ENCODE assay signal across 8 mouse cellular contexts in the genomic region with DNA sequence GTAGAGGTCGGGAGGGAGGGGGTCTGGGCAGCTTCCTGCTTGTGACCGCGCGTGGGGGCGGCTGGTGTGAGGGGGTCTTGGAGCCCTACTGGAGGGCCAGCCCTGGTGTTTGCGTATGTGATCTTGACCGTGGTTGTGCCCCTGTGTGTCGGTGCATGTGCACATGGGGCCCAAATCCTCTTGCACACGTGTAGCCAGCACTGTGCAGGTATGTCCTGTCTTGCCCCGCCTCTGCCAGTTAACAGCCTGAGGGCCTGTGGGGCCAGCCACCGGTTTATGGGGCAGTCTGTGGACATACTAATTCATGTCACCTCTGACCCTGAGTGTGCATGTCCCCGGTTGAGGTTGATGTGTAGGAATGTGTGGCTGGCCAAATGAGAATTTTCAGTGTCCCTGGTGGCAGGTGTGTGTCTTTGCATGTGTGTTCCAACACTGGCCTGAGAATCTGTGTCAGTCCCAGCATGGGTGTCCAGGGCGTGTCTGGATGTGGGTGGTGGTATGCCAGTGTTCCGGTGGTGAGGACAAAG. TPM values are rescaled to one million over a fixed set of nuclear protein-coding genes. Genes with fewer than 3 reads are reported as not detected.
DNase-seq lines count a peak whose midpoint lies in the region; ATAC-seq and TF ChIP-seq lines count a peak whose summit lies in the region.

No protein-coding gene starts in this region.

- ATAC-seq in lung, postnatal 0 days = peak; percentile 22; the same call in 1 of the 2 replicates
- no peak for ATAC-seq in forebrain, embryonic 11.5 days (replicated peaks; ENCODE audit: low FRiP score)
- peak; percentile 8 for ATAC-seq in kidney, embryonic 15.5 days (replicated peaks; ENCODE audit: low FRiP score)
- ATAC-seq in midbrain, embryonic 16.5 days = peak; percentile 16

- peak overlapping the region; percentile 100 for H3K4me2 ChIP-seq in lung, postnatal 0 days (replicated peaks; ENCODE audit: low read depth, low read length)
- H3K4me2 ChIP-seq in forebrain, embryonic 11.5 days (ENCODE audit: low read depth, low read length, severe bottlenecking) = peak overlapping the region; percentile 99
- peak overlapping the region; percentile 99 for H3K4me2 ChIP-seq in kidney, embryonic 15.5 days
- H3K4me2 ChIP-seq in midbrain, embryonic 16.5 days (ENCODE audit: low read length) = peak overlapping the region; percentile 91

- 9% methylated on average over 14 of the region's 14 CpGs for WGBS in lung, postnatal 0 days
- 12% methylated on average over 14 of the region's 14 CpGs for WGBS in forebrain, embryonic 11.5 days
- 11% methylated on average over 9 of the region's 14 CpGs for WGBS in kidney, embryonic 15.5 days
- 5% methylated on average over 13 of the region's 14 CpGs for WGBS in midbrain, embryonic 16.5 days

- peak; percentile 43 for DNase-seq in lung, postnatal 0 days (ENCODE audit: low spot score)
- no peak for DNase-seq in lung, postnatal 10 days
- DNase-seq in ZHBTc4 (ENCODE audit: low read depth, low spot score) = peak; percentile 79
- no peak for DNase-seq in forebrain, embryonic 11.5 days (ENCODE audit: low spot score)
- no peak for DNase-seq in urinary bladder, postnatal 25 days (ENCODE audit: low spot score)
- no peak for DNase-seq in left cerebral cortex, adult 11 months (ENCODE audit: low spot score)

- no peaks in the 10 kb centered on the region for H3K9me3 ChIP-seq in lung, postnatal 0 days (ENCODE audit: low read length)
- no peaks in the 10 kb centered on the region for H3K9me3 ChIP-seq in forebrain, embryonic 11.5 days (ENCODE audit: control insufficient read depth, low read length)
- H3K9me3 ChIP-seq in kidney, embryonic 15.5 days (replicated peaks) = no peaks in the 10 kb centered on the region
- no peaks in the 10 kb centered on the region for H3K9me3 ChIP-seq in midbrain, embryonic 16.5 days (replicated peaks; ENCODE audit: control insufficient read depth, low read length, poor library complexity, severe bottlenecking)

- no peaks in the 10 kb centered on the region for H3K27me3 ChIP-seq in lung, postnatal 0 days (replicated peaks; ENCODE audit: insufficient read depth, low read length)
- no peaks in the 10 kb centered on the region for H3K27me3 ChIP-seq in forebrain, embryonic 11.5 days (ENCODE audit: control insufficient read depth, insufficient read depth, low read length)
- no peaks in the 10 kb centered on the region for H3K27me3 ChIP-seq in kidney, embryonic 15.5 days
- H3K27me3 ChIP-seq in midbrain, embryonic 16.5 days (ENCODE audit: control insufficient read depth, insufficient read depth, low read depth, low read length) = no peaks in the 10 kb centered on the region

- peak; percentile 59 for TF ChIP-seq CTCF in lung, postnatal 0 days (IDR thresholded peaks at IDR 0.05)

- H3K4me3 ChIP-seq in lung, postnatal 0 days (ENCODE audit: low read depth, low read length) = peak overlapping the region; percentile 67
- peak overlapping the region; percentile 77 for H3K4me3 ChIP-seq in forebrain, embryonic 11.5 days (ENCODE audit: low read depth, low read length)
- H3K4me3 ChIP-seq in kidney, embryonic 15.5 days (replicated peaks) = peak overlapping the region; percentile 77
- peak overlapping the region; percentile 78 for H3K4me3 ChIP-seq in midbrain, embryonic 16.5 days (ENCODE audit: low read depth, low read length)

- H3K9ac ChIP-seq in lung, postnatal 0 days (replicated peaks; ENCODE audit: low read depth) = no peak overlapping the region
- H3K9ac ChIP-seq in forebrain, embryonic 11.5 days (ENCODE audit: low read length) = peak overlapping the region; percentile 84
- H3K9ac ChIP-seq in kidney, embryonic 15.5 days = peak overlapping the region; percentile 72
- H3K9ac ChIP-seq in midbrain, embryonic 16.5 days (ENCODE audit: low read depth, low read length) = peak overlapping the region; percentile 85

- no peak for TF ChIP-seq EP300 in lung, postnatal 0 days (IDR thresholded peaks at IDR 0.05)

- H3K36me3 ChIP-seq in lung, postnatal 0 days (ENCODE audit: insufficient read depth, low read length) = no peaks in the 10 kb centered on the region
- no peaks in the 10 kb centered on the region for H3K36me3 ChIP-seq in forebrain, embryonic 11.5 days (ENCODE audit: control insufficient read depth, insufficient read depth, low read length)
- peaks cover 4% of the 10 kb centered on the region; the same call in 1 of the 2 replicates for H3K36me3 ChIP-seq in kidney, embryonic 15.5 days
- no peaks in the 10 kb centered on the region for H3K36me3 ChIP-seq in midbrain, embryonic 16.5 days (ENCODE audit: control insufficient read depth, insufficient read depth, low read length)

- no peak overlapping the region for H3K27ac ChIP-seq in lung, postnatal 0 days (ENCODE audit: low read length)
- H3K27ac ChIP-seq in forebrain, embryonic 11.5 days (ENCODE audit: low read depth, low read length) = peak overlapping the region; percentile 79
- H3K27ac ChIP-seq in kidney, embryonic 15.5 days = peak overlapping the region; percentile 82
- H3K27ac ChIP-seq in midbrain, embryonic 16.5 days (ENCODE audit: low read length) = peak overlapping the region; percentile 93

- peaks cover 15% of the 10 kb centered on the region; the same call in 1 of the 2 replicates for H3K4me1 ChIP-seq in lung, postnatal 0 days (ENCODE audit: insufficient read depth, low read depth, low read length)
- H3K4me1 ChIP-seq in forebrain, embryonic 11.5 days (replicated peaks; ENCODE audit: control insufficient read depth, insufficient read depth, low read length) = peaks cover 57% of the 10 kb centered on the region
- peaks cover 86% of the 10 kb centered on the region for H3K4me1 ChIP-seq in kidney, embryonic 15.5 days
- peaks cover 74% of the 10 kb centered on the region for H3K4me1 ChIP-seq in midbrain, embryonic 16.5 days (ENCODE audit: control insufficient read depth, insufficient read depth, low read length)

RNA-seq across cellular contexts. Expression of a gene that starts 8.1 kb away (rescaled TPM):
- polyA plus RNA-seq in lung, postnatal 0 days (2015; fragmentation: Nextera tagmentation; extraction: Ambion mirVana) = 1.0 and 1.4 TPM in 2 replicates
- 3.2 and 4.2 TPM in 2 replicates for polyA plus RNA-seq in forebrain, embryonic 11.5 days (2014; fragmentation: Nextera tagmentation; extraction: Ambion mirVana)
- polyA plus RNA-seq in kidney, embryonic 15.5 days (2015; fragmentation: Nextera tagmentation; extraction: Ambion mirVana) = 1.9 and 2.0 TPM in 2 replicates
- polyA plus RNA-seq in midbrain, embryonic 16.5 days (2015; fragmentation: Nextera tagmentation; extraction: Ambion mirVana) = 4.3 and 4.6 TPM in 2 replicates

RNA-seq across cellular contexts. Expression of a gene that starts 9.7 kb away (rescaled TPM):
- polyA plus RNA-seq in lung, postnatal 0 days (2015; fragmentation: Nextera tagmentation; extraction: Ambion mirVana) = 179 and 180 TPM in 2 replicates
- polyA plus RNA-seq in forebrain, embryonic 11.5 days (2014; fragmentation: Nextera tagmentation; extraction: Ambion mirVana) = 141 and 154 TPM in 2 replicates
- 192 and 203 TPM in 2 replicates for polyA plus RNA-seq in kidney, embryonic 15.5 days (2015; fragmentation: Nextera tagmentation; extraction: Ambion mirVana)
- 130 TPM in 2 replicates for polyA plus RNA-seq in midbrain, embryonic 16.5 days (2015; fragmentation: Nextera tagmentation; extraction: Ambion mirVana)

RNA-seq across cellular contexts. Expression of a gene that starts 16.3 kb away (rescaled TPM):
- 15.2 and 16.2 TPM in 2 replicates for polyA plus RNA-seq in lung, postnatal 0 days (2015; fragmentation: Nextera tagmentation; extraction: Ambion mirVana)
- 4.5 and 4.9 TPM in 2 replicates for polyA plus RNA-seq in forebrain, embryonic 11.5 days (2014; fragmentation: Nextera tagmentation; extraction: Ambion mirVana)
- 7.0 and 8.7 TPM in 2 replicates for polyA plus RNA-seq in kidney, embryonic 15.5 days (2015; fragmentation: Nextera tagmentation; extraction: Ambion mirVana)
- 24.5 and 28.0 TPM in 2 replicates for polyA plus RNA-seq in midbrain, embryonic 16.5 days (2015; fragmentation: Nextera tagmentation; extraction: Ambion mirVana)

RNA-seq across cellular contexts. Expression of a gene that starts 23.9 kb away (rescaled TPM):
- polyA plus RNA-seq in lung, postnatal 0 days (2015; fragmentation: Nextera tagmentation; extraction: Ambion mirVana) = 9.3 and 9.9 TPM in 2 replicates
- polyA plus RNA-seq in forebrain, embryonic 11.5 days (2014; fragmentation: Nextera tagmentation; extraction: Ambion mirVana) = 13.7 and 13.9 TPM in 2 replicates
- 18.4 and 20.0 TPM in 2 replicates for polyA plus RNA-seq in kidney, embryonic 15.5 days (2015; fragmentation: Nextera tagmentation; extraction: Ambion mirVana)
- polyA plus RNA-seq in midbrain, embryonic 16.5 days (2015; fragmentation: Nextera tagmentation; extraction: Ambion mirVana) = 13.8 and 15.9 TPM in 2 replicates

RNA-seq across cellular contexts. Expression of a gene that starts 32.2 kb away (rescaled TPM):
- 0.35 and 0.44 TPM in 2 replicates for polyA plus RNA-seq in lung, postnatal 0 days (2015; fragmentation: Nextera tagmentation; extraction: Ambion mirVana)
- polyA plus RNA-seq in forebrain, embryonic 11.5 days (2014; fragmentation: Nextera tagmentation; extraction: Ambion mirVana) = 11.1 and 11.3 TPM in 2 replicates
- polyA plus RNA-seq in kidney, embryonic 15.5 days (2015; fragmentation: Nextera tagmentation; extraction: Ambion mirVana) = 9.0 and 9.3 TPM in 2 replicates
- polyA plus RNA-seq in midbrain, embryonic 16.5 days (2015; fragmentation: Nextera tagmentation; extraction: Ambion mirVana) = 2.3 and 3.3 TPM in 2 replicates

Comparison
In these comparisons a context has a peak if more than half of its experiments do, and no peak if none do; other contexts are left out.
1. DNase-seq: peak in lung, postnatal 0 days (single experiment) and ZHBTc4 (single experiment); none in lung, postnatal 10 days (single experiment), forebrain, embryonic 11.5 days (single experiment), urinary bladder, postnatal 25 days (single experiment) and left cerebral cortex, adult 11 months (single experiment).
2. Peak in every context shown above with its lines, with median percentiles within 50 percentile points of each other: H3K4me2 ChIP-seq and H3K4me3 ChIP-seq.